Mouse (Mus musculus): ENCODE data around the gene Gng7. TPM values are rescaled to one million over a fixed set of nuclear protein-coding genes. Genes with fewer than 3 reads are reported as not detected.

Gene Gng7
- polyA plus RNA-seq, 1 experiment from 2014 or later, result 4.8 TPM

- no peak for ATAC-seq (ENCODE audit: low FRiP score, low TSS enrichment)
- H3K4me2 ChIP-seq (replicated peaks; ENCODE audit: low read depth, low read length), result no peak overlapping the region
- peaks cover 32% of the 10 kb centered on the region for H3K36me3 ChIP-seq (ENCODE audit: control insufficient read depth, insufficient read depth, low read length)
- no peak overlapping the region for H3K4me3 ChIP-seq (ENCODE audit: low read length)
- no peaks in the 10 kb centered on the region for H3K9me3 ChIP-seq (ENCODE audit: control insufficient read depth, low read length)
- WGBS, result 92% methylated on average over 5 of the region's 5 CpGs
- H3K9ac ChIP-seq (ENCODE audit: low read depth, low read length), result no peak overlapping the region
- no peaks in the 10 kb centered on the region for H3K27me3 ChIP-seq (ENCODE audit: control insufficient read depth, insufficient read depth, low read length)
- H3K4me1 ChIP-seq (ENCODE audit: control insufficient read depth, insufficient read depth, low read length), result peaks cover 10% of the 10 kb centered on the region; the same call in 1 of the 2 replicates
- H3K27ac ChIP-seq (ENCODE audit: low read depth, low read length), result no peak overlapping the region
Observed at GRCm38 (mm10) chr10:80914253-80914656, 100.5 kb downstream of the Gng7 start.

- Histone ChIP-seq H3K36me3 (ENCODE audit: control insufficient read depth, insufficient read depth, low read length) (peaks cover 39% of the 10 kb centered on the region), H3K4me3 (ENCODE audit: low read length) (no peak overlapping the region), H3K4me1 (ENCODE audit: control insufficient read depth, insufficient read depth, low read length) (peaks cover 10% of the 10 kb centered on the region; the same call in 1 of the 2 replicates), H3K27me3 (ENCODE audit: control insufficient read depth, insufficient read depth, low read length) (no peaks in the 10 kb centered on the region), H3K27ac (ENCODE audit: low read depth, low read length) (no peak overlapping the region), H3K9me3 (ENCODE audit: control insufficient read depth, low read length) (no peaks in the 10 kb centered on the region), H3K9ac (ENCODE audit: low read depth, low read length) (no peak overlapping the region), H3K4me2 (replicated peaks; ENCODE audit: low read depth, low read length) (no peak overlapping the region)
- ATAC-seq (ENCODE audit: low FRiP score, low TSS enrichment), result no peak
- WGBS, result 76% methylated on average over 7 of the region's 8 CpGs
Observed at GRCm38 (mm10) chr10:80913364-80914011, 101.3 kb downstream of the Gng7 start.

GRCm38 (mm10) chr10:80911891-80912290, 102.9 kb downstream of the Gng7 start:
- no peak overlapping the region for H3K4me3 ChIP-seq (ENCODE audit: low read length)

GRCm38 (mm10) chr10:80911354-80911753, 103.4 kb downstream of the Gng7 start:
- Histone ChIP-seq H3K9me3 (ENCODE audit: control insufficient read depth, low read length) (no peaks in the 10 kb centered on the region), H3K4me2 (replicated peaks; ENCODE audit: low read depth, low read length) (no peak overlapping the region), H3K4me3 (ENCODE audit: low read length) (no peak overlapping the region), H3K4me1 (ENCODE audit: control insufficient read depth, insufficient read depth, low read length) (0 out of 2 replicates have a peak, but pooled peaks cover under 1% of the 10 kb centered on the region), H3K9ac (ENCODE audit: low read depth, low read length) (no peak overlapping the region), H3K27me3 (ENCODE audit: control insufficient read depth, insufficient read depth, low read length) (no peaks in the 10 kb centered on the region), H3K36me3 (ENCODE audit: control insufficient read depth, insufficient read depth, low read length) (peaks cover 57% of the 10 kb centered on the region), H3K27ac (ENCODE audit: low read depth, low read length) (no peak overlapping the region)
- WGBS, result 95% methylated on average over 4 of the region's 4 CpGs
- ATAC-seq (ENCODE audit: low FRiP score, low TSS enrichment), result no peak

More at GRCm38 (mm10) chr10:80911891-80912290, 102.9 kb downstream of the Gng7 start:
- ATAC-seq (ENCODE audit: low FRiP score, low TSS enrichment), result no peak
- no peaks in the 10 kb centered on the region for H3K9me3 ChIP-seq (ENCODE audit: control insufficient read depth, low read length)
- no peaks in the 10 kb centered on the region for H3K27me3 ChIP-seq (ENCODE audit: control insufficient read depth, insufficient read depth, low read length)
- H3K4me2 ChIP-seq (replicated peaks; ENCODE audit: low read depth, low read length), result no peak overlapping the region
- no peak overlapping the region for H3K9ac ChIP-seq (ENCODE audit: low read depth, low read length)
- no peak overlapping the region for H3K27ac ChIP-seq (ENCODE audit: low read depth, low read length)
- H3K4me1 ChIP-seq (ENCODE audit: control insufficient read depth, insufficient read depth, low read length), result peaks cover 5% of the 10 kb centered on the region; the same call in 1 of the 2 replicates
- H3K36me3 ChIP-seq (ENCODE audit: control insufficient read depth, insufficient read depth, low read length), result peaks cover 55% of the 10 kb centered on the region

- Histone ChIP-seq H3K4me2 (replicated peaks; ENCODE audit: low read depth, low read length) (no peak overlapping the region), H3K27me3 (ENCODE audit: control insufficient read depth, insufficient read depth, low read length) (no peaks in the 10 kb centered on the region), H3K36me3 (ENCODE audit: control insufficient read depth, insufficient read depth, low read length) (peaks cover 66% of the 10 kb centered on the region), H3K4me3 (ENCODE audit: low read length) (no peak overlapping the region), H3K27ac (ENCODE audit: low read depth, low read length) (no peak overlapping the region), H3K9ac (ENCODE audit: low read depth, low read length) (no peak overlapping the region), H3K9me3 (ENCODE audit: control insufficient read depth, low read length) (no peaks in the 10 kb centered on the region), H3K4me1 (ENCODE audit: control insufficient read depth, insufficient read depth, low read length) (no peaks in the 10 kb centered on the region)
- WGBS, result 89% methylated on average over 22 of the region's 22 CpGs
- ATAC-seq (ENCODE audit: low FRiP score, low TSS enrichment), result no peak
Observed at GRCm38 (mm10) chr10:80909375-80910162, 105.2 kb downstream of the Gng7 start.

GRCm38 (mm10) chr10:80904709-80905108, 110.0 kb downstream of the Gng7 start:
- H3K27me3 ChIP-seq (ENCODE audit: control insufficient read depth, insufficient read depth, low read length), result no peaks in the 10 kb centered on the region
- H3K9me3 ChIP-seq (ENCODE audit: control insufficient read depth, low read length), result no peaks in the 10 kb centered on the region
- 92% methylated on average over 11 of the region's 11 CpGs for WGBS
- H3K4me3 ChIP-seq (ENCODE audit: low read length), result no peak overlapping the region
- no peak overlapping the region for H3K4me2 ChIP-seq (replicated peaks; ENCODE audit: low read depth, low read length)
- no peak overlapping the region for H3K27ac ChIP-seq (ENCODE audit: low read depth, low read length)
- H3K36me3 ChIP-seq (ENCODE audit: control insufficient read depth, insufficient read depth, low read length), result peaks cover 75% of the 10 kb centered on the region
- H3K4me1 ChIP-seq (ENCODE audit: control insufficient read depth, insufficient read depth, low read length), result peaks cover 2% of the 10 kb centered on the region
- no peak overlapping the region for H3K9ac ChIP-seq (ENCODE audit: low read depth, low read length)
- ATAC-seq (ENCODE audit: low FRiP score, low TSS enrichment), result no peak

- Histone ChIP-seq H3K9ac (ENCODE audit: low read depth, low read length) (no peak overlapping the region), H3K27ac (ENCODE audit: low read depth, low read length) (no peak overlapping the region), H3K9me3 (ENCODE audit: control insufficient read depth, low read length) (no peaks in the 10 kb centered on the region), H3K27me3 (ENCODE audit: control insufficient read depth, insufficient read depth, low read length) (no peaks in the 10 kb centered on the region), H3K4me3 (ENCODE audit: low read length) (no peak overlapping the region), H3K4me1 (ENCODE audit: control insufficient read depth, insufficient read depth, low read length) (peaks cover 7% of the 10 kb centered on the region), H3K4me2 (replicated peaks; ENCODE audit: low read depth, low read length) (no peak overlapping the region), H3K36me3 (ENCODE audit: control insufficient read depth, insufficient read depth, low read length) (peaks cover 72% of the 10 kb centered on the region)
- WGBS, result 81% methylated on average over 28 of the region's 28 CpGs
- ATAC-seq (ENCODE audit: low FRiP score, low TSS enrichment), result no peak
Observed at GRCm38 (mm10) chr10:80904004-80904693, 110.6 kb downstream of the Gng7 start.

GRCm38 (mm10) chr10:80903282-80903681, 111.5 kb downstream of the Gng7 start:
- H3K4me1 ChIP-seq (ENCODE audit: control insufficient read depth, insufficient read depth, low read length), result peaks cover 9% of the 10 kb centered on the region
- peaks cover 70% of the 10 kb centered on the region for H3K36me3 ChIP-seq (ENCODE audit: control insufficient read depth, insufficient read depth, low read length)
- H3K4me3 ChIP-seq (ENCODE audit: low read length), result no peak overlapping the region
- 87% methylated on average over 10 of the region's 10 CpGs for WGBS
- no peak for ATAC-seq (ENCODE audit: low FRiP score, low TSS enrichment)
- no peak overlapping the region for H3K27ac ChIP-seq (ENCODE audit: low read depth, low read length)
- H3K27me3 ChIP-seq (ENCODE audit: control insufficient read depth, insufficient read depth, low read length), result no peaks in the 10 kb centered on the region
- no peak overlapping the region for H3K4me2 ChIP-seq (replicated peaks; ENCODE audit: low read depth, low read length)
- H3K9ac ChIP-seq (ENCODE audit: low read depth, low read length), result no peak overlapping the region
- no peaks in the 10 kb centered on the region for H3K9me3 ChIP-seq (ENCODE audit: control insufficient read depth, low read length)
